Mouse (Mus musculus): Measurements from ENCODE around the gene Dlg2.

DNA sequence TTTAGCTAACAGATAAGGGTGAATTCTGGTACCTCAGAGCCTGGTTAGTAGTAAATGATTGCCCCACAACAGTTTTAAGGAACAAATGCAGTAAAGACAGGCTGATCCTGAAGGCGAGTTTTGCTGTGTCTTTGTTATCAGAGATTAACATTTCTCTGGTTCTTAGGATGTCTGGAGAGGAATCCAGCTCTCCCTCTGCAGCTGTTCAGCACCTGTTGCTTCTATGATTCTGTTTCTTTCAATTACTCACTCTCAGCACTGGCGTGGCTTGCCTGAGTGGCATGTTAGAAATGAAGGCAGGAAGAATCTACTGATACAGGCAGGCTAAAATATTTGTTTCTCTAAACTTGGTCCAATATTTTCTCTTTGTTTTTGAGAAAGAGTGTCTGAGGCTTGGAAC, 133.3 kb downstream of the Dlg2 start:
- TF ChIP-seq GATA2 (IDR thresholded peaks at IDR 0.05; ENCODE audit: borderline replicate concordance, low read depth, low read length) (no peak), CTCF (IDR thresholded peaks at IDR 0.05; ENCODE audit: low read depth, low read length) (no peak), GATA1 (IDR thresholded peaks at IDR 0.05; ENCODE audit: borderline replicate concordance, low read length) (no peak)

Data from G1E (cell line).